Mouse (Mus musculus): ENCODE results near the gene Adora2b.
A peak's percentile ranks its signal among the peaks of the same experiment; 100 is the strongest.

Gene Adora2b

DNA sequence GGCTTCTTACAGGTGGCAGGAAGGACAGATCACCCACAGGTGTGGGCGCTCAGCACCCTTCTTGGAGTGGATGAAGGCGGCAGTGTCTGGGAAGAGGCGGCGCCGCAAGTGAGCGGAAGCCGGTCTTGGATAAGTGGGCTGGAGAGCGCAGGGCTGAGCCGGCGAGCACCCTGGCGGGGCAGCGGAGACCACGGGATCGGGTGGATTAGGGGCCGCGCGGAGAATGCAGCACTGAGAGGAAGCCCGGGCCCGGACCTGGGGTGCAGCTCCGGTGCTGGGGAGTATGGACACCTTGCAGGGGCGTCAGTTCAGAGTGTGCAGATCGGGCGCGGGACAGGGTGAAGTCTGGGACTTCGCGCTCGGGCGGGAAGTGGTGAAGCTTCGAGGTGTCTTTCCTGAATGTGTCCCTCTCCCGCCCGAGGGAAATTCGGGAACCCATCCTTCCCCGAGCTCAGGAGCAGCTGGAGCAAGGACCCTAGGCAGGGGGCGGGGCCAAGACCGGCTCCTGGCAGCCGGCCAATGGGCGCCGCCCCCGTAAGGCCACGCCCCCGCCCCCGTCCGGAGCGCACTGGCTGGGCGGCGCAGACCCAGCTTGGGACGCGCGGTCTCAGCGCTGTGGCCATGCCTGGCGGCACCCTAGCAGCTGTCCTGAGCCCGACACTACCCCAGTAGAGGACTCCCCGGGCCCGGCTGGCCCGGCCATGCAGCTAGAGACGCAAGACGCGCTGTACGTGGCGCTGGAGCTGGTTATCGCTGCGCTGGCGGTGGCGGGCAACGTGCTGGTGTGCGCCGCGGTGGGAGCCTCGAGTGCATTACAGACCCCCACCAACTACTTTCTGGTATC lies at the start of gene Adora2b:
Gene Adora2b, plus strand, starts transcription at position 584 of the 844 bp plus-strand sequence.
- DNase-seq (ENCODE audit: low spot score in 2 of 2), result peak; percentile 20 to 59

DNA sequence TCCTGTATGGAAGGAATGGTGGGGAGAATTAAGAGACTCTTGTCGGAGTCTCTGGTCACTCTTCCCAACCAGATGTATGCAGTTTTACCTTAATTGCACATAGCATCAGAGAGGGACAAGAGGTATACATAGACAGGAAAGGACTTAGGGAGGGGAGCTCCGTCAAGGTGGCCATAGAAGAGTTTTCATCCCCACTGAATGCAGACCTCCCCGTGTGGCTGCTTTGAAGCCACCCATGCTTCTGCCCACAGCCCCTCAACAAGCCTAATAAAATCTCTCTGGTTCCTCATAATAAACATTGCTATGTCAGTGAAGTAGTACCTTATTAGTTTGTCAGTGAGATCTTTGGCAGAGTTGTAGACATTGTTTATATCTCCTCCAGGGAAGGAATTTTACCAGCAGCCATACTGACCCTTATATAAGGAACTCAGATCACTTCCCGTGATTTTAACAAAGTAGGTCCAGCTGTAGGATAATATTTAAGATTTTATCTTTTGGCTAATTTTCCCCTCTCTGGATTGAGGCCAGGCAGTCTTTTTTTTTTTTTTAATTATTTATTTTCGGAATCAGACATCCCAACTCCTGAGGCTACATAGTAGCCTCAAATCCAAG lies 47.8 kb upstream of the Adora2b start:
- no peak for DNase-seq (ENCODE audit: low spot score in 2 of 2)

DNA sequence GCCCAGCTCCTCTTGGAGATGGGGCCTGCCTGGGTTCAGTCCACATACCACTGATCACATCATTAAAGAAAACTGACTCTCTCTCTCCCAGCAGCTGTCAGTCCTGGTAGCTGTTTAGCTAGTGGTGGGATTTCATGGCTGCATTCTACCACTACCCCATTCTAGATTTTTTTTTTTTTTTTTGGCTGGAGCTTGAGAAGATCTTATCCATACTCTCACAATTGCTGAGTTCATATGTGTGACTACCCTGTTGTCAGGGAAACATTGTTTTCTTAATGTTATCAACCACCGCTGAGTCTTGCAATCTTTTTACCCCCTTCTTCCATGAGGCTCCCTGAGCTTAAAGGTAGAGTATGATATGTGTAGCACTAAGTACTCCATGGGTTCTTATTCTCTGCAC lies 46.1 kb upstream of the Adora2b start:
- DNase-seq (ENCODE audit: low spot score in 2 of 2), result no peak

DNA sequence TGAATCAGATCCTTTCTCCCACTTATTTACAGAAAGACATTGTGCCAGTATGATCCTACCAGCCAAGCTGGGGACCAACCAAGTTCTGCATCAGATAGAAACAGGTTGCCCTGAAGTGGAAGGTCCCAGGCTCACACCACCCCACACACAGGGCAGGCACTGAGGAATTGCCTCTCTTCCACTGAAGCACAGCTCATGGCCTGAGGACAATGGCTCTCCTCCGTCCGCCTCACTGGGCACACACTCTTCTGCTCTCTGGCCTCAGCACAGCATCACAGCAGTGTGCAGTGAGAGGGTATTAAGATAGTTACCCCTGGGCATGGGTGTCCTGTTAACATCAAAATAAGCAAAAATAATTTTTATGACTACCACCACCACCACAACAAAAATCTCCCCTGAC lies 39.7 kb upstream of the Adora2b start:
- no peak for DNase-seq (ENCODE audit: low spot score in 2 of 2)

DNA sequence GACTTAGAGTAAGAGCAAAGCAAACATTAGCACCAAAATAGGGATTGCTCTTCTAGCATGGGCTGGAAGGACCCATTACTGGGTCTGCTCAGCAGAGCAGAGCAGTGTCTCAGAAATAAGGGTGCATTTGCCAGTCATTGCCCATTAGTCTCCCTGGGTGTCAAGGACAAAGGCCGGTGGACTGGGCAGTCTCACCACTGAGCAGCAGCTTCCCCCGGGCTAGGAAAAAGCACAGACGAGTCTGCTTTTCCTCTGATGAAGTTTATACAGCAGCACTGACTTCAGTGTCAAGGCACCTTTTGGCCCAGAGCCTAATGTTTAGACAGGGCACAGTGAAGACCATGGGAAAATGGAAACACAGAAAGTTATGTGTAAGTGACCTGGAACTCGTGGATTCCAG lies 38.9 kb upstream of the Adora2b start:
- DNase-seq (ENCODE audit: low spot score in 2 of 2), result no peak

DNA sequence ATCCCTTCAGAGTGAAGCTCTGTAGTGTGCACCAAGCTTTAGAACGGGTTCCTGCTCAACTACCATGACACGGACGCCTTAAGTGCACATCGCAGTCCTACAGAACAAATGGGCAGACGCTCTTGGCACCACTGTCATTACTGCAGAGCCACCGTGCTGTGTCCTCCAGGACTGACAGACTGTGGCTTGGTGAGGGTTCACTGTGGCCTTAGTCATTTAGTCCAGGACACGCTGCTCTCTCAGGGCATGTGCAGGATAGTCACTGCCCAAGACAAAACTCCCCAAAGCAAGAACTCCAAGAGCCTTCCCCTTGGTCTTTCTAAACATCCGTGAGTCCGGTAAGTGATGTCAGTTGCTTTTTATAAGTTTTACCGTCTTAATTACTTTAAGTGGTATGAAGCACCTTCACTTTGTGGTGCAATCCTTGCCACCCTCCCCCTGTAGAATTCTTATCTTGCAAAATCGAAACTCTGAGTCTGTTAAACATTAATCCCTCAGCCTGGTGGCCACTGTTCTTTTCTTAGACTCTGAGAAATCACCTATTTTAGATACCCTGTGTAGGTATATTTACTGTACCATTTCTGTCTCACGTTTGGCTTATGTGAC lies 35.3 kb upstream of the Adora2b start:
- DNase-seq (ENCODE audit: low spot score in 2 of 2), result no peak

DNA sequence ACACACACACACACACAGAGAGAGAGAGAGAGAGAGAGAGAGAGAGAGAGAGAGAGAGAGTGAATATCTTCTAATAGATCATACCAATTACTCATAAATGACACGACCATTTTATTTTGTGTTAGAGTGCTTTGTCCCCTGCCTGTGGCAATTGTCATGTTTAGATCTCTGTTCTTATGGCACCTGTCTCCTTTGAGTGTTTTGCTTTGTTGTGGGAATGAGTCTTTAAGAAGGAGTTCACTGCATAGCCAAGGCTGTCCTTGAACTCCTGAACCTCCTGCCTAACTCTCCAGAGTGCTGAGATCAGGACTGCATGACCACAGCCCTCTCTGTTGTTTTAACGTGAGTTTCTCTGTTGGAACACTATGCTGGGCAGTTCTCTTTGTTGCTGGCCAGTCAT lies 33.7 kb upstream of the Adora2b start:
- no peak for DNase-seq (ENCODE audit: low spot score in 2 of 2)

DNA sequence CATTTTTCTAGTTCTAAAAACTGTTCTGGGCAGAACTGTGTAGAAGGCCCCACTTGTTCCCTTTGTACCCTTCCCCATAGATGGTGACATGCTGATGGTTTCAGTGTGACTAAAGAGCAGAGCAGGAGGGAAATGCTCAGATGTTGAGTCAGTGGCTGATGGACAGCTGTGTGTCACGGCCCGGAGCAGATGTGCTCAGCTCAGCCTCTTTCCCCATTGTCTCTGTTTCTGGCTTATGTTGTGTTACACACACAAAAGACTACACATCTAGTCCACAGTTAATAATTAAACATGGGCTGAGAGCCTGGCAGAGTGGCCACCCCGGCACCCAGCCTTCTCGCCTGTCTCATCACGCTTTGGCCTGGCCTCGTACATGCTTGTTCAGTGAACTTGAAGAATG lies 31.0 kb upstream of the Adora2b start:
- no peak for DNase-seq (ENCODE audit: low spot score in 2 of 2)

DNA sequence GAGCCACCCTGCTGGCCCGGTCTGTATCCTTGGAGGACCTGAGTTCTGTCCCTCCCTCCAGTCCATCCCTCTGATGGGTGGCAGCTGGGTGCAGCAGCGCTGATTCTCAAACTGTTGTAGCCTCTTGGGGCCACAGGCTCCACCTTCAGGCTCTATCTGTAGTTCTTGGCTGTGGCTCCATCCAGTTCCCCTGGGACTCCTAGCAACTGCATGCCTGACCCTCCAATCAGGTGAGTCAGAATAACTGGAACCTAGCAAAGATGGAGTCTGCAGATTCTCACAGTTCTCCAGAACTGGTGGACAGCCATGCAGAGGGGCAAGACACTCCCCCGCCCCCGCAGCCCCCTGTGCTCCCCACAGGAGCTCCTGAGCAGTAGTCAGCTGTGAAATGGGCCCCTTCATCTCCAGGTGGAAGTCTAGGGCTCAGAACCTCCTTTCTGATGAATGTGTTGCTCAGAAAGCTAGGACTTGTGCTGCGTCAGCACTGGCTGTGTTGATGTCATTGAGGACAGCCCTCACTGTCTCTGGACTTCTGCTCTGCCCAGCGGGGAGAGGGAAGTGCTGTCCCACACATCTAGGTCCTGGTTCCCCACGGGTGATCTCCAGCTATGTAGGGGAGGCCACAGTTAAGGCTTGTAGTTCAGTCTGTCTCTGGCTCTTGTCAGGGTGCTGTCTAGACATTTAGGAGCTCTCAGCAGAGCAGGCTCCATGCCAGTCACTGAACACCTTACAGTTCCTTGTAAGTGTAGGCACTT lies 27.9 kb upstream of the Adora2b start:
- DNase-seq (ENCODE audit: low spot score in 2 of 2), result no peak

DNA sequence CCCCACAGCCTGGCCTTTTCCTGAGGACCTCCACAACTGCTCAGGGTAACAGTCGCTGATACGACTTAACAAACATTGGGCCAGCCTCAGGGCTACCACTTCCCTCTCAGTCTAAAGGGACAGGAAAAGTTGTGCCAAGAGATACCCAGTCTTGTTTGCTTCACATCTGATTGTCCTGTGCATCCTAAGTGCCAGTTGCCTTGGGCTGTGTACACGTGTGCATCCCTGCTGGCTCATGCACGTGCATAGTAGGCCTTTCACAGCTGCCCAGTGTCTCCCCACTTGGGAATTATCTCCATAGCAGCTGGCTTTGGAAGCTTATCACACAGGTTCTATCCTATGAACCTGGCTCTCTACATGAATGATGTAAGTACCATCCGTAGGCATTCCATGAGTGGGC lies 25.4 kb upstream of the Adora2b start:
- DNase-seq (ENCODE audit: low spot score in 2 of 2), result no peak

DNA sequence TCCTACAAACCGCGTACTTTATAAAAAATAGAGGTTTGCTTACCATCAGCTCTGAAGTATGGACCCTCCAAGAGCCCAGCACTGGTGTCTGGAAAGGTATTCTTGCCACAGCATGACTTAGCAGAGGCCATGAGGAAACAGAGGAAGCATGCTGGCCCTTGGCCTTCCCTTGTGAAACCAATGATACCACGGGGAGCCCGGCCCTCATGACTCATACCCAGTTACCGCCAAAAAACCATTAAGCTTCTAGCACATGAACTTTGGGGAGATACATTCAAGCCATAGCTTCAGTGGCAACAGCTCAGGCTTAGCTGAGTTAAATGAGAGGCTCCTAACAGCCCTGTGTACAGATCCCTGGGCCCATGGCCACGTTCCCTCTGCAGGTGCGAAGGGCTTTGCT lies 24.8 kb upstream of the Adora2b start:
- no peak for DNase-seq (ENCODE audit: low spot score in 2 of 2)

DNA sequence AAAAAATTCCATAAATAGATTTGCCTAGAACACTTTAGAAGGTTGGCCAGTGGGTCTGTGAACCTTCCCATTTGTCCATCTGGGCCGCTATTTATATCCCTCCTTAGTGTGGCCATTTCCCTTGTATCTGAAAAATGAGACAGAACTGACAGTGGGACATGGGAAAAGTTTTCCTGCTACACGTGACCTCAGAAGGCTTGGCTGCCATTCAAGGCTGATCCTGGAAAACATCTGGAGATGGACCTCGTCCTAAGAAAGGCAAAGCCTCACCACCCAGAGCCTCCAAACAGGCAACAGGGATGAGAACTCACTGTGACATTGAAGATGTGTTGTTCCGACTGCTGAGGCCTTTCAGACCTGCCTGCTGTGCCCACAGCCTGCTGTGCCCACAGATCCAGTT lies 24.0 kb upstream of the Adora2b start:
- no peak for DNase-seq (ENCODE audit: low spot score in 2 of 2)

DNA sequence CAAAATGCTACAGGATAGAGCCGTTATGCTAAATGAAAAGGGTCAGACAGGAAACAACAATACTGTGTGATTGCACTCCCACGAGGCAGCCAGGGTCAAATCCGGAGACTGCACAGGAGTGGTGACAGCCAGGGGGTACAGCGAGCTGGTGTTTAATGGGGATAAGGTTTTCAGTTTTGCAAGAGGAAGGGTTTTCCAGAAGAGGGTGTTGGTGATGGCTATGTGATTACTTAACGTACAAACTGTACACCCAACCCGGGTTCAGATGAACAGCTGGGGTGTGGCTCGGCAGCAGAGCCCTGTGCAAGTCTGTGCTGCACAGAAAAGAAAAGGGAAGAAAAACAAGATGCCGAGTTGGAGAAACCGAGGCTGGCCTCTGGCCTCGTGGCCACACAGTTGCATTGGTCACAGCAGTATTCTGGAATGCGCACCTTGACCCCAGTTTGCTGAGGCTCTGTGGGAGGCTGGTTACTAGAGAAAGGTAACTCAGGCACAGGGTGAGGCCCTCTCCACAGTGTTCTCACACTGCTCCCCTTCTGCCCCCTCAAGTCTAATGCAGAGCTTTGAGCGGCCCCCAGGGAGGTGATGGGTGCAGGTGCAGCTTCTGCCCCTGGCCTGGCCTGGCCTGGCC lies 8.0 kb upstream of the Adora2b start:
- no peak for DNase-seq (ENCODE audit: low spot score in 2 of 2)

DNA sequence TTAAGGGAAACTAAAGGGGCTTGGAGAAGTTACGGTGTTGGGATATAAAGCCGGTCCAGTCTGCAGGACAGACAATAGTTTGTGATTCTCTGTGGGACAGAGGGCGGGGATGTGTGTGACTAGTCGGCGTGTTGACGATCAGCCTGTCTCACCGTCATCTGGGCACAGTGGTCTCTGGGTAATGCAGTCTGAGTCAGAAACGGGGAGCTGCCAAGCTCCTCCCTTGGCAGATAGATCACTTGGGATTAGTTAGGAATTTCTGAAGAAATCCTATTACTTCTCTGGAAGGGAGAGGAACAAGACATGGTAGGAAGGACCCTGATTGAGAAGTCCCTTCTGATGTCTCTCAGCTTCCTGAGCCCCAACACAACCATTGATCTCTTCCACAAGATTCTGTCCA lies 4.9 kb upstream of the Adora2b start:
- DNase-seq (ENCODE audit: low spot score in 2 of 2), result no peak

DNA sequence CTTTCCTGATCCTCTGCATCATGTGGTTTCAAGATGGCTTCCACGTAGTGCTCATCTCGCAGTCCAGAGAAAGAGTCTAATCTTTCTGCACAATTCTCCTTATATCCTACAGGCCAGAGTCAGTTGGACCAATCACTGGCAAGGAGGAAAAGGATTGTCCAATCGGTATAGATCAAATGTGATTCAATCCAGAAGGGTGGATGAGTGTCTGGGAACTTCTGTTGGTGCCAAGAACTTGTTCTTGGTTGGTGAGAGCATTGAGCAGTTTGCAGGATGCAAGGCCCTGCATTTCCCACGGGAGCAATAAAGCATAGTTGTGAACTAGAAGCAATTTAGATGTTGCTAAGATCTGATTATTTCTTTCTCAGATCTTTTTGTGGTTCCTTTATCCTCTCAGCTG lies 4.3 kb upstream of the Adora2b start:
- no peak for DNase-seq (ENCODE audit: low spot score in 2 of 2)

DNA sequence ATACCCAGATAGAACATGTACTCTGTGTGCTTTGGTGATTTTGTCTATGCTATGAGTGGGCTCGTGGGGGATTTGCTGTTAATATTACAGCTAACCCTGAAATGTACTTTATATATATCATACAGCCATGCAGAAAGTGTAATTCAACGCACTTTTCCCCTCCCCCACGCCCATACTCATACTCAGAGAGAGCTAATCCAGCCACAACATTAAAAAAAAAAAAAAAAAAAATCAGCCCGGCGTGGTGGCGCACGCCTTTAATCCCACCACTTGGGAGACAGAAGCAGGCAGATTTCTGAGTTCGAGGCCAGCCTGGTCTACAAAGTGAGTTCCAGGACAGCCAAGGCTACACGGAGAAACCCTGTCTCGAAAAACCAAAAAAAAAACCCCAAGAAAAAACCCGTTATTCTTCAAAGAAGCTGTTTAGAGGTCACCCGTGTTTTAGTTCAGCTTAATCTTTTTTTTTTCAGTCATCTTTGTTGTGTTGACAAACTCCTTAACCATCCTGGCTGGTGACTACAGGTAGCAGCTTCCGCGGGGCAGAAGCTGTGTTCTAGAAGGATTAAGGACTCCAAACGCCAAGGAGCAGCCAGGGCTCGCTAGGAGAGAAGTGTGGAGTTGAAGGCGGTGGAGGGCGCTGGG lies 904 bp upstream of the Adora2b start:
- DNase-seq (ENCODE audit: low spot score in 2 of 2), result no peak

DNA sequence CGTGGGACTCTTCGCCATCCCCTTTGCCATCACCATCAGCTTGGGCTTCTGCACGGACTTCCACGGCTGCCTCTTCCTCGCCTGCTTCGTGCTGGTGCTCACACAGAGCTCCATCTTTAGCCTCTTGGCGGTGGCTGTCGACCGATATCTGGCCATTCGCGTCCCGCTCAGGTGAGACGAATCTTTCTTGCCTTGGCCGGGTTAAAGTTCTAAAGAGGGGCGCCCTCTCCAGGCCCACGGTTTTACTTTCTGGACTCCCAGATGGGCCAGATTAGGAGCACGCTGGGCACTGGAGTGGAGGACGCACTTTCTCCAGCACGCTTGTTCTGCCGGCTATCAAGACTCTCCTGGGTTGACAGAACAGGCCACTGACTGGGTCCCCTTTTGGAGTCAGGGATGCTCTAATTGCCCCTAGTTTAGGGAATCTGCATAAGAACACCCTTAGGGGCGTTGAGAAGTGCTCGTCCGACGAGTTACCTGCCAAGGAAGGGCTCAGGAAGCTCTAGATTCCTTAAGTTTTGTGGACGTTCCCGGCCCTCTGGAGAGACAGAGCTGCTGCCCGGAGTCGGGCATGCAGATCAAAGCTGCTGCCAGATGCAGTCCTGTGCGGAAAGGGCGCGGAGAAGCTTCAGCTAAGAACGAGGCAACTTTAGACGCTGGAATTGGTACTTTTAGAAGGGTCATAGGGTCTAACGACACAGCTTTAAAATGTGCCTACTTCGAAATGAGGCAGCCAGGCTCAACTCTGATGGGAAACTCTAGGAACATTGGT lies 668 bp downstream of the Adora2b start:
- no peak for DNase-seq (ENCODE audit: low spot score in 2 of 2)

DNA sequence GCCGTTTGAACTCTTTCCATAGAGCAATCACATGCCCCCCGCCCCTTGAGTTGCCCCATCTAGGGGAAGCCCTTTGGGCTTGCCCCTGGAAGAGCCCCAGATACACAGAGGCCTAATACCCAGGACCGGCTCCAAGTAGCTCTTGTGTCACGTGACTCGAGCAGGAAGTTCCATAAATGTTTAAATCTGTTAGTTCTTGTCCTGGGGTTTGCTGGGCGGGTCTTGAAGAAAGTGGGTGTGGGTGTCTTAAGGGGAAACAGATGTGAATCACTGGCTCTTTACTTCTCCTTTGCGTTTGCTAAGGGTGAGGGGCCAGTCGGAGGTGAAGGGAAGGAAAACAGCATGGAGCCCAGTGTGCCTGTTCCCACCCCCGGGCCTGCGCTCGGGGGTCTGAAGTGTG lies 2.3 kb downstream of the Adora2b start:
- no peak for DNase-seq (ENCODE audit: low spot score in 2 of 2)

DNA sequence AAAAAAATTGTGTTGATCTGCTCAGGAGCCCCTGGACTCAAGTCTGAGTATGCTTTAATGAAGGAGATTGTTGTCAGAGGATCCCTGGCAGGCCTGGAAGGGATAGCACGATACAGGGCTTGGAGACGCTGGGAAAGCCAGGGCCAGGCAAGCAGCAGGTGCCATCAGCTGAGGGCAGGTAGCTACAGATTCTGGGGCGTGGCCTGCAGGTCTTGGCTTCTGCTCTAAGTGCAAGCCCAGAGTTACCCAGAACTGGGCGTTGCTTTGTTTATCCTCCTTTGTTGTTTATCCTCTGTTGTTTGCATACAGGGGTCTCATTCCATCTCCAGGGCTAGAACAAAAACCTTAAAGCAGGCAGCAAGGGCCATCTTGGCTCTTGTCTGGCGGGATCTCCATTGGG lies 4.6 kb downstream of the Adora2b start:
- DNase-seq (ENCODE audit: low spot score in 2 of 2), result no peak

DNA sequence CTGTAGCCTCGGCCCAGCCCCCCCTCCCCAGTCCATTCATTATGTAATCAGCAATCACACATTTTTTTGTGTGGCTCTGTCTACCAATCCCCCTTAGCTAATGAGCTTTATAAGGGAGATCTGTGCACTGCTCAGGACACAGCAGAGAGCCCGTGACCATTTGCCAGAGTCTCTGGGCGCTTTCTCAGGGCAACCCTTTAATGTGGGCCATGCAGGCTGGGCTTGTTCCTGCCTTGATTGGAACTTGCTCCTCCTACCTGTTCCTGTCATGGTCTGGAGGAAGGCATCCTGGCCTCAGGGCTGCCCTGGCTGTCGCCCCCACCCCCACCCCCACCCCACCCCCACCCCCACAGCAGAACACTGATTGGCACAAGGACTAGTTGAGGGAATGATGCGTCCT lies 10.4 kb downstream of the Adora2b start:
- no peak for DNase-seq (ENCODE audit: low spot score in 2 of 2)

DNA sequence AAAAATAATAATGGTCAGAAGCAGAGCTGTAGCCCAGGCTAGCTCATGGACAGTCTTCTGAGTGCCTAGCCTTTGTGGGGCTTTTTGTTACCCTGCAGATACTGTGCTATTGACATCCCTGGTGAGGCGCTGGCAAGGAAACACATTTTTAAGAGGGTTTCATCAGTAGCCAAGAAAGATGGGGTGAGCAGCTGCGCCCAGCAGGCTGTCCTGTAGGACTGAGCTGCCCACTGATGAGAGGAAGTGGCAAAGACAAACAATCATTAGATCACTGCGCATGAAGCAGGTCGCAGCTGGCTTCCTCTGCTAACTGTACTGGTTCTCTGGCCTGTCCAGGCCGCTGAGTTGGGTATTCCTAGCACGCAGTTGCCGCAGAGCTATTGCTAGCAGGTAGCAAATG lies 14.8 kb downstream of the Adora2b start:
- no peak for DNase-seq (ENCODE audit: low spot score in 2 of 2)
